Mouse (Mus musculus) erythroid progenitor cell, adult 5-6 weeks (primary cell): ENCODE measurements around the gene Rpusd2. TPM values are rescaled to one million over a fixed set of nuclear protein-coding genes. Genes with fewer than 3 reads are reported as not detected.
"Not testable (repeated sequence)": the region's sequence is repeated elsewhere in the genome, so short reads cannot be mapped to it uniquely, and the experiment has no call there.

Experiments used
- ATAC-seq: replicated peaks from 2 replicates; pipeline ENCODE4 v1.8.0; 2016; ENCODE audit warnings: moderate number of reproducible peaks, mild to moderate bottlenecking, moderate TSS enrichment, inconsistent platforms; ENCODE audit not compliant: poor library complexity, low FRiP score, severe bottlenecking
- total RNA-seq, 2 experiments: library from RNA; stranded (forward) in 1 of 2; stranded (reverse) in 1 of 2; fragments of 150-400 nt in 1 of 2; fragments of 186-747, 209-891 nt in 1 of 2; gene quantifications; 2 replicates each; pipeline versions ENCODE4 v1.2.3 to v1.2.4; 2015 to 2017; ENCODE audit warnings: low replicate concordance in 2 of 2

The Rpusd2 gene
- total RNA-seq (2015; ENCODE audit: low replicate concordance) (2.1 and 2.5 TPM in 2 replicates), total RNA-seq (2017; ENCODE audit: low replicate concordance) (0.61 and 0.90 TPM in 2 replicates)

- ATAC-seq: peak; percentile 98
These were observed at the start of gene Rpusd2 for GRCm38 (mm10) chr2:119034656-119035396. Gene Rpusd2, plus strand, starts transcription at chr2:119034790.

GRCm38 (mm10) chr2:118995490-118995889 is 39.1 kb upstream of the Rpusd2 start:
- no peak for ATAC-seq

DNA sequence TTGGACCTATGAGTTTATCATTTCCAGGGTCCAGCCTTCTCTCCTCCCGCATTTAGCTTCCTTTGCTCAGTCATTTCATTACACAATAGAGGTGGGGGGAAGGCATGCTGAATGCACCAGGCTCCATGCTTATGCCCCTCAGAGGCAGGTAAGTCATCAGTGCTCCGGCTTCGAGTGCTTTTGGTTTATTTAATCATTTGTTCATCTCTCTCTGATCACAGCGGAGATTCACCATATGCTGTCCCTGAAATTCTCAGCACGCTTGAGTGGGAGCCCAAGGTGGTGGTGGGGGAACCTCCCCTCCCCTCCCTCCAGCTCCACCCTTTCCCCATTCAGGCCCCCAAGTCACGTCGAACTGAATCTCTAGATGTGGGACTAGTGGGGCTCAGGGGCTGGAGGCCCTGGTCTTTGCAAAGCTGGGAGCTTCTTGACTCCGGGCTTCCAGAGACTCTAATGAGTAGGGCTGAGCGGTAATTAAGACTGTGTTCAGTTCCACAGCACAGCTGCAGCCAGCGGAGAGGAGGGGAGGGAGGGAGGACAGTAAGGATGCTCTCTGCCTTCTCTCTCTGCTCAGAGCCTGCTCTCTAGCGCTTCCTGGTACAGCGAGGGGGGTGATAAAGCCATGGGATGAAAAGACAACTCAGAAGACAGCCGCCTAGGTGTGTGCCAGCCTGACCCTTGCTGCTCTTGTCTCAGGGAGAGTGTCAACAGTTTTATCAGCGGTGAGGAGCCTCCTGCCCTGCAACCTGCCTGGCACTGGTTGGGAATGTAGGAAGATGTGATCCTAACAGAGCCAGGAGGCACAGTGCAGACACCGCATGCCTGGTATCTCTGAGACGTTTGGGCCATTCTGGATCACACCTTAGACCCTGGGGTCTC is 38.4 kb upstream of the Rpusd2 start:
- no peak for ATAC-seq

GRCm38 (mm10) chr2:118996798-118997105 is 37.8 kb upstream of the Rpusd2 start:
- no peak for ATAC-seq

GRCm38 (mm10) chr2:118998115-118998866 is 36.3 kb upstream of the Rpusd2 start:
- no peak for ATAC-seq

- no peak for ATAC-seq
These were observed 35.5 kb upstream of the Rpusd2 start for GRCm38 (mm10) chr2:118999025-118999639.

DNA sequence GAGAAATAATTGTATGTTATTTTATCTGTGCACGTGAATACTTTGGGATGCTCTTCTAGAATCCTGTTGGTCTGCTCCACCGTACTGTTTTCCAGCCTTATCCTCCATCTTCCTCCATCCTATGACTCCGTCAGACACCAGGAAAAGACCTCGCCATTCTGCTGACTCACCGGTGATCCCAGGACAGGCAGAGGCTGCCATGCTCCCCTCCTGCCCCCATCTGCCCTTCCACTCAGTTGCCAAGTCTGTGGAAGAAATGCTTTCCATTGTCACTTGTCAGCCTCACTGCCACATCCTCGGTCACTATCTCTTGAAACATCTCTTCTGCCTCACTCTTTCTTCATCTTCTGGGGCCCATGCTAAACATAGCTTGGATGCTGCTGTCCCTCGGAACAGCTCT is 27.7 kb upstream of the Rpusd2 start:
- no peak for ATAC-seq

DNA sequence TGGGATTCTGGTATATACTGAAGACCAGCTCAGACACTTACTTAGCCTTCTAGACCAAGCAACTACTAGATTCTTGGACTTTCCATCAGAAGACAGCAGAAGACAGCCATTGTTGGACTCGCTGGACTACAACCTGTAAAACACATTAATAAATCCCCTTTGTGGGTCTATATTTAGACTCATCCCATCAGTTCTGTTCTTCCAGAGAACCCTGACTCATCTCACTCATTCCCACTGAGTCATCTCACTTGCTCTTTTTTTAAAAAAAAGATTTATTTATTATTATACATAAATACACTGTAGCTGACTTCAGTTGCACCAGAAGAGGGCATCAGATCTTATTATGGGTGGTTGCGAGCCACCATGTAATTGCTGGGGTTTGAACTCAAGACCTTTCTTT is 25.2 kb upstream of the Rpusd2 start:
- ATAC-seq: no peak

DNA sequence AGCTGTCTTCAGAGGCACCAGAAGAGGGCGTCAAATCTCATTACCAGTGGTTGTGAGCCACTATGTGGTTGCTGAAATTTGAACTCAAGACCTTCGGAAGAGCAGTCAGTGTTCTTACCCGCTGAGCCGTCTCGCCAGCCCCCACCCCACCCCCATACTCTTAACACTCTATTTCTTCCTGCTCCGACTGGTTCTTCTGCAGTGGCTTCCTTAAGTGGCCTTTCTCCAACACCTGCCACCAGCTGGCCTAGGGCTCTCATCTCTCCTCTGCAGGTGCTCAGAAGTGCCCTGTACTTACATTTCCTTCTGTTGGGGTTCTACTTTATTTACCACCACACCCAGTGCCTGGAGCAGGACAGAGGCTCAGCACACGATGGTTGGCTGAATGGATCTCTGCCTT is 19.6 kb upstream of the Rpusd2 start:
- ATAC-seq: peak; percentile 52; the same call in 1 of the 2 replicates

GRCm38 (mm10) chr2:119015604-119016180 is 18.9 kb upstream of the Rpusd2 start:
- peak; percentile 53; the same call in 1 of the 2 replicates for ATAC-seq

DNA sequence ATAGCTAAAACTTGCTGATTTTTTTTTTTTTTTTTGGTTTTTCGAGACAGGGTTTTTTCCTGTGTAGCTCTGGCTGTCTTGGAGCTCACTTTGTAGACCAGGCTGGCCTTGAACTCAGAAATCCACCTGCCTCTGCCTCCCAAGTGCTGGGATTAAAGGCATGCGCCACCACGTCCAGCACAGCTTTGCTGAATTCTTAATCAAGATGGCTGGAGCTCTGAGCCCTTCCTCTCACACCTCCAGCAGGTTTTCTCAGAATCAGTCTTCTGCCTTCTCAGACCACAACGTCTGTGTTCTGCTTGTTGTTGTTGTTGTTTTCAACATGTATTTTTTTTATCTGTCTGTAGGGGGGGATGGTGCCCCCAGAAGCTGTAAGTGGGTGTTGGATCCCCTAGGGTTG is 18.3 kb upstream of the Rpusd2 start:
- ATAC-seq: not testable (repeated sequence)

- ATAC-seq: no peak
These were observed 16.9 kb upstream of the Rpusd2 start for GRCm38 (mm10) chr2:119017647-119018046.

GRCm38 (mm10) chr2:119018391-119019122 is 16.0 kb upstream of the Rpusd2 start:
- ATAC-seq: no peak

DNA sequence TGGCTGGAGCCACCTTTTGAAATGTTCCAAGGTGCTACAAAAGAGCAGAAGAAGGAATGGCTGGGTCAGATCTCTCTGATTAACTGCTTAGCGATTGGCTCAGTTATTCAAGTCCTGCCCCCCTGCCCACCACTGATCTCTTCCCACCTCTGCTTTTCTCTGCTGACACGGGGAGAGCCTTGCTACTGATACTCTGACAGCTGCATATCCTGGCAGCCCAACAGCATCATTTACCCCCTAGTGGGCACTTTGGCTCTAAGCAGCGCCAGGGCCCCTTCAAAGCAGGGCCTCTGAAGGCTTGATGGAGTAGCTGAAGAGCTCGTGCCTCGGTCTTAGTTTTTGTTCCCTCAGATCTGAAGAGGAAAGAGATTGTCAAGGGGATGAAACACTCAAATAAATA is 15.5 kb upstream of the Rpusd2 start:
- no peak for ATAC-seq

DNA sequence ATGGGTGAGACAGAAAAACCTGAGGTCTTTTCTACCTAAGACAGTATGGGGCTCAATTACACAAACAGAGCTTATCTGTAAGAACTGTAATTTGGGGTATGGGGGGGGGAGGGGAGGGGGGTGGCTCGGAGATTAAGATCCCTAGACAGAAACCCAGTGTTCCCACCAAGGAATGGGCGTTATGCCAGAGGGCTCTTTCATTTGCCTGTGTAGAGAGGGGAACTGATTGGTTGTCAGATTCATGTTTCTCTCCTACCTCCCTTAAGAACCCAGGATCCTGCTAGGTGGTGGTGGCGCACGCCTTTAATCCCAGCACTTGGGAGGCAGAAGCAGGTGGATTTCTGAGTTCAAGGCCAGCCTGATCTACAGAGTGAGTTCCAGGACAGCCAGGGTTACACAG is 15.1 kb upstream of the Rpusd2 start:
- ATAC-seq: no peak

DNA sequence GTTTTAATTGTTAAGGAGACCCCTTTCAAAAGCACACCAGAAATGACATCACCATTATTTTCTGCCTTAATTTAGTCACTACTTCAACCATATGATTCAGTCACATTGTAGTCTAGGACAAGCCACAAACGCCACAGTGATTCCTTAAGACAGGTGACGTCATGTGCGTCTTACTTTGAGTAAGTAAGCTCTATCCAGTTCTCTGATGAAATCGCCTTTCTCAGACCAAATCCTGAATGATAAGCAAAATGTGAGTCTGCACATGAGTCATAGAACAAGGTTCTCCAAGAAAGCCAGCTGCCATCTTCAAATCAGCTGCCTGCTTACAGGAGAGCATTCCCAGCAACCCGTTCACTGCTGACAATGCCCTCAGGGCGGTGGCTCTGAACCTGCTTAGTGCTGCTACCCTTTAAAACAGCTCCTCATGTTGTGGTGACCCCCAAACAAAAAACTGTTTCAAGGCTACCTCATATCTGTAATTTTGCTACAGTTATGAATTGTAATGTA is 11.4 kb upstream of the Rpusd2 start:
- ATAC-seq: no peak

GRCm38 (mm10) chr2:119024536-119025238 is 9.9 kb upstream of the Rpusd2 start:
- peak; percentile 89 for ATAC-seq

DNA sequence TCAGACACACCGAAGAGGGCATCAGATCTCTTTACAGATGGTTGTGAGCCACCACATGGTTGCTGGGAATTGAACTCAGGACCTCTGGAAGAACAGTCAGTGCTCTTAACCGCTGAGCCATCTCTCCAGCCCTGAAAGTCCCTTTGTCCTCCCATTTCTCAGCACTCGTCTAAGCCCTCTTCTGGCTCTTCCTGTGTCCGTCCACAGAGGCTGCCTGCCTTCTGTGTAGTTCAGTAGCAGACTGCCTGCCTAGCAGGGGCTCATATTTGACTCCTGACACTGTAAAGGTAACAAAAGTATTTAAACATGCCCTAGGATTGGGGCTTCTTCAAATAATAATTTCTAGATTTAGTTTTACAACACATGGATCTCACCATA is 9.4 kb upstream of the Rpusd2 start:
- no peak for ATAC-seq
